In the genomic region with DNA sequence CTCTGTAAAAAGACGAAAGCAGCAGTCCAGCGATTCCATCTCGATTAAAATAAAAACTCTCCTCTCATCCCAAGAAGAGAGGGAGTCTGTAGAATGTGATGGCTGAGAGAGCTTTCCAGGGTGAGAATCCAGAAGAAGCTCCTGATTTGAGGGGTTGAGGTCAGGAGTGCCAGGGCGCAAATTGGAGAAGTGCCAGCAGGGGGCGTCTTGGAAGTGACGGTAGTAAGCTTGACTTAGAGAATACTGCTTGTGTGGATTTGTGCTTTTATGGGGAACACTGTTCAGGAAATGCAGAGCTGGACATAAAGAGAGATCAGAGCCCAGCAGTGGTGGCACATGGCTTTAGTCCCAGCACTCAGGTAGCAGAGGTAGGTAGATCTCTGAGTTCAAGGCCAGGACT, we compare ENCODE assay signal across 9 mouse cellular contexts. TPM values are rescaled to one million over a fixed set of nuclear protein-coding genes. Genes with fewer than 3 reads are reported as not detected.
DNase-seq lines count a peak whose midpoint lies in the region; ATAC-seq and TF ChIP-seq lines count a peak whose summit lies in the region.
"Had no signal": no experiment of that assay in that cellular context is flagged by ENCODE, and none has a peak within 500 bp of the region (broad histone marks: within the 10 kb centered on the region; RNA-seq: fewer than 3 reads in every experiment).

No protein-coding gene starts in this region.

- no peak for ATAC-seq in forebrain, embryonic 15.5 days (replicated peaks)
- ATAC-seq in midbrain, embryonic 11.5 days (ENCODE audit: low FRiP score), result no peak
- no peak for ATAC-seq in midbrain, embryonic 13.5 days
- ATAC-seq in midbrain, postnatal 0 days (ENCODE audit: low FRiP score), result no peak
- ATAC-seq in frontal cortex, adult (ENCODE audit: low TSS enrichment), result no peak

- no peak overlapping the region for H3K4me2 ChIP-seq in forebrain, embryonic 15.5 days (replicated peaks)
- no peak overlapping the region for H3K4me2 ChIP-seq in midbrain, embryonic 11.5 days
- no peak overlapping the region for H3K4me2 ChIP-seq in midbrain, embryonic 13.5 days (replicated peaks)
- no peak overlapping the region for H3K4me2 ChIP-seq in midbrain, postnatal 0 days (ENCODE audit: low read depth, low read length, poor library complexity, severe bottlenecking)

- peak; percentile 68 for DNase-seq in forebrain, embryonic 10.5 days (ENCODE audit: extremely low spot score, low spot score)
- peak; percentile 96 for DNase-seq in midbrain, embryonic 11.5 days (ENCODE audit: low spot score, missing footprints)
- DNase-seq in kidney, postnatal 14 days, result peak; percentile 33
- peak; percentile 46 for DNase-seq in midbrain, postnatal 0 days (ENCODE audit: low spot score)

- peaks cover 10% of the 10 kb centered on the region; the same call in 1 of the 2 replicates for H3K27me3 ChIP-seq in forebrain, embryonic 10.5 days (ENCODE audit: poor library complexity, severe bottlenecking)
- H3K27me3 ChIP-seq in forebrain, embryonic 15.5 days, result no peaks in the 10 kb centered on the region
- no peaks in the 10 kb centered on the region for H3K27me3 ChIP-seq in midbrain, embryonic 11.5 days (ENCODE audit: control insufficient read depth, insufficient read depth, low read length)
- H3K27me3 ChIP-seq in midbrain, embryonic 13.5 days, result no peaks in the 10 kb centered on the region
- no peaks in the 10 kb centered on the region for H3K27me3 ChIP-seq in midbrain, postnatal 0 days (ENCODE audit: insufficient read depth, low read length)

- TF ChIP-seq POLR2A in bone marrow macrophage, adult 2 months (IDR thresholded peaks at IDR 0.05; ENCODE audit: borderline replicate concordance, low read depth, low read length), result no peak

- H3K4me3 ChIP-seq in forebrain, embryonic 10.5 days, result no peak overlapping the region
- H3K4me3 ChIP-seq in forebrain, embryonic 15.5 days, result no peak overlapping the region
- no peak overlapping the region for H3K4me3 ChIP-seq in midbrain, embryonic 11.5 days (ENCODE audit: low read depth, low read length)
- H3K4me3 ChIP-seq in midbrain, embryonic 13.5 days (replicated peaks), result no peak overlapping the region
- H3K4me3 ChIP-seq in bone marrow macrophage, adult 2 months (ENCODE audit: insufficient read depth, low read length), result no peak overlapping the region
- H3K4me3 ChIP-seq in midbrain, postnatal 0 days (ENCODE audit: low read depth, low read length), result no peak overlapping the region

- no peaks in the 10 kb centered on the region for H3K9me3 ChIP-seq in forebrain, embryonic 10.5 days
- no peaks in the 10 kb centered on the region for H3K9me3 ChIP-seq in forebrain, embryonic 15.5 days
- no peaks in the 10 kb centered on the region for H3K9me3 ChIP-seq in midbrain, embryonic 11.5 days (ENCODE audit: control insufficient read depth, low read length)
- H3K9me3 ChIP-seq in midbrain, embryonic 13.5 days, result no peaks in the 10 kb centered on the region
- H3K9me3 ChIP-seq in midbrain, postnatal 0 days (ENCODE audit: low read length), result no peaks in the 10 kb centered on the region

- no peaks in the 10 kb centered on the region for H3K36me3 ChIP-seq in forebrain, embryonic 10.5 days (replicated peaks)
- H3K36me3 ChIP-seq in forebrain, embryonic 15.5 days, result no peaks in the 10 kb centered on the region
- H3K36me3 ChIP-seq in midbrain, embryonic 11.5 days (ENCODE audit: control insufficient read depth, insufficient read depth, low read length), result no peaks in the 10 kb centered on the region
- H3K36me3 ChIP-seq in midbrain, embryonic 13.5 days, result no peaks in the 10 kb centered on the region
- no peaks in the 10 kb centered on the region for H3K36me3 ChIP-seq in midbrain, postnatal 0 days (ENCODE audit: insufficient read depth, low read length)

- H3K4me1 ChIP-seq in forebrain, embryonic 10.5 days, result peaks cover 16% of the 10 kb centered on the region
- H3K4me1 ChIP-seq in forebrain, embryonic 15.5 days, result peaks cover 12% of the 10 kb centered on the region
- H3K4me1 ChIP-seq in midbrain, embryonic 11.5 days (ENCODE audit: control insufficient read depth, insufficient read depth, low read length), result peaks cover 8% of the 10 kb centered on the region
- peaks cover 27% of the 10 kb centered on the region for H3K4me1 ChIP-seq in midbrain, embryonic 13.5 days (replicated peaks)
- no peaks in the 10 kb centered on the region for H3K4me1 ChIP-seq in bone marrow macrophage, adult 2 months (ENCODE audit: control insufficient read depth, insufficient read depth, low read length)
- H3K4me1 ChIP-seq in midbrain, postnatal 0 days (ENCODE audit: insufficient read depth, low read length), result peaks cover 10% of the 10 kb centered on the region

- 5% methylated on average over 6 of the region's 6 CpGs for WGBS in forebrain, embryonic 10.5 days
- WGBS in forebrain, embryonic 15.5 days, result 9% methylated on average over 6 of the region's 6 CpGs
- 11% methylated on average over 6 of the region's 6 CpGs for WGBS in midbrain, embryonic 11.5 days
- 10% methylated on average over 6 of the region's 6 CpGs for WGBS in midbrain, embryonic 13.5 days
- 6% methylated on average over 6 of the region's 6 CpGs for WGBS in midbrain, postnatal 0 days

- peak; percentile 65 for TF ChIP-seq CTCF in bone marrow macrophage, adult 2 months (IDR thresholded peaks at IDR 0.05; ENCODE audit: low read depth, low read length)
- peak; percentile 58 for TF ChIP-seq CTCF in midbrain, postnatal 0 days (IDR thresholded peaks at IDR 0.05)

- no peak overlapping the region for H3K9ac ChIP-seq in forebrain, embryonic 15.5 days (replicated peaks)
- no peak overlapping the region for H3K9ac ChIP-seq in midbrain, embryonic 11.5 days (ENCODE audit: low read length)
- no peak overlapping the region for H3K9ac ChIP-seq in midbrain, embryonic 13.5 days (replicated peaks)
- H3K9ac ChIP-seq in midbrain, postnatal 0 days (replicated peaks; ENCODE audit: low read length, poor library complexity, severe bottlenecking), result no peak overlapping the region

- no peak overlapping the region for H3K27ac ChIP-seq in forebrain, embryonic 10.5 days
- no peak overlapping the region for H3K27ac ChIP-seq in forebrain, embryonic 15.5 days (replicated peaks)
- H3K27ac ChIP-seq in midbrain, embryonic 11.5 days (ENCODE audit: low read depth, low read length), result no peak overlapping the region
- H3K27ac ChIP-seq in midbrain, embryonic 13.5 days, result no peak overlapping the region
- H3K27ac ChIP-seq in bone marrow macrophage, adult 2 months (ENCODE audit: insufficient read depth, low read depth, low read length), result no peak overlapping the region
- H3K27ac ChIP-seq in midbrain, postnatal 0 days (ENCODE audit: low read depth, low read length), result no peak overlapping the region

RNA-seq across cellular contexts. Expression of a gene that starts 28.1 kb away (rescaled TPM):
- 0.36 and 0.93 TPM in 2 replicates for polyA plus RNA-seq in forebrain, embryonic 10.5 days (2016; fragmentation: Nextera tagmentation; extraction: Ambion mirVana)
- polyA plus RNA-seq in forebrain, embryonic 15.5 days (2015; fragmentation: Nextera tagmentation; extraction: Ambion mirVana), result 0.52 and 0.88 TPM in 2 replicates
- 1.9 and 2.7 TPM in 2 replicates for polyA plus RNA-seq in midbrain, embryonic 11.5 days (2014; fragmentation: Nextera tagmentation; extraction: Ambion mirVana)
- polyA plus RNA-seq in midbrain, embryonic 13.5 days (2015; fragmentation: Nextera tagmentation; extraction: Ambion mirVana), result 1.5 and 2.4 TPM in 2 replicates
- not detected in 2 replicates for polyA plus RNA-seq in bone marrow macrophage, adult 2 months (2012; ENCODE audit: insufficient read depth, insufficient read length, missing spikeins)
- total RNA-seq in midbrain, postnatal 0 days (2014; rRNA removed), result 0.28 and 0.93 TPM in 2 replicates
- polyA plus RNA-seq in midbrain, postnatal 0 days (2015; fragmentation: Nextera tagmentation; extraction: Ambion mirVana), result 0.86 and 0.99 TPM in 2 replicates

RNA-seq across cellular contexts. Expression of a gene that starts 28.1 kb away (rescaled TPM):
- polyA plus RNA-seq in forebrain, embryonic 10.5 days (2016; fragmentation: Nextera tagmentation; extraction: Ambion mirVana), result not detected in 2 replicates
- polyA plus RNA-seq in forebrain, embryonic 15.5 days (2015; fragmentation: Nextera tagmentation; extraction: Ambion mirVana), result 0.10 TPM in 1 of 2 replicates, not detected in the other
- not detected in 2 replicates for polyA plus RNA-seq in midbrain, embryonic 11.5 days (2014; fragmentation: Nextera tagmentation; extraction: Ambion mirVana)
- polyA plus RNA-seq in midbrain, embryonic 13.5 days (2015; fragmentation: Nextera tagmentation; extraction: Ambion mirVana), result not detected in 2 replicates
- polyA plus RNA-seq in bone marrow macrophage, adult 2 months (2012; ENCODE audit: insufficient read depth, insufficient read length, missing spikeins), result not detected in 2 replicates
- total RNA-seq in midbrain, postnatal 0 days (2014; rRNA removed), result 0.09 and 0.16 TPM in 2 replicates
- 0.27 TPM in 2 replicates for polyA plus RNA-seq in midbrain, postnatal 0 days (2015; fragmentation: Nextera tagmentation; extraction: Ambion mirVana)
- total RNA-seq: left cerebral cortex, adult 18-20 months had no signal

RNA-seq across cellular contexts. Expression of a gene that starts 29.9 kb away (rescaled TPM):
- 23.3 and 23.9 TPM in 2 replicates for polyA plus RNA-seq in forebrain, embryonic 10.5 days (2016; fragmentation: Nextera tagmentation; extraction: Ambion mirVana)
- 35.1 and 54.8 TPM in 2 replicates for polyA plus RNA-seq in forebrain, embryonic 15.5 days (2015; fragmentation: Nextera tagmentation; extraction: Ambion mirVana)
- 106 and 107 TPM in 2 replicates for polyA plus RNA-seq in midbrain, embryonic 11.5 days (2014; fragmentation: Nextera tagmentation; extraction: Ambion mirVana)
- 93.1 and 111 TPM in 2 replicates for polyA plus RNA-seq in midbrain, embryonic 13.5 days (2015; fragmentation: Nextera tagmentation; extraction: Ambion mirVana)
- 1.2 and 1.6 TPM in 2 replicates for polyA plus RNA-seq in bone marrow macrophage, adult 2 months (2012; ENCODE audit: insufficient read depth, insufficient read length, missing spikeins)
- total RNA-seq in midbrain, postnatal 0 days (2014; rRNA removed), result 75.0 and 82.8 TPM in 2 replicates
- 159 and 164 TPM in 2 replicates for polyA plus RNA-seq in midbrain, postnatal 0 days (2015; fragmentation: Nextera tagmentation; extraction: Ambion mirVana)

RNA-seq across cellular contexts. Expression of a gene that starts 55.3 kb away (rescaled TPM):
- 12.9 and 18.5 TPM in 2 replicates for polyA plus RNA-seq in forebrain, embryonic 10.5 days (2016; fragmentation: Nextera tagmentation; extraction: Ambion mirVana)
- 28.8 and 31.3 TPM in 2 replicates for polyA plus RNA-seq in forebrain, embryonic 15.5 days (2015; fragmentation: Nextera tagmentation; extraction: Ambion mirVana)
- polyA plus RNA-seq in midbrain, embryonic 11.5 days (2014; fragmentation: Nextera tagmentation; extraction: Ambion mirVana), result 14.5 and 19.0 TPM in 2 replicates
- 26.2 and 31.3 TPM in 2 replicates for polyA plus RNA-seq in midbrain, embryonic 13.5 days (2015; fragmentation: Nextera tagmentation; extraction: Ambion mirVana)
- 16.0 and 16.3 TPM in 2 replicates for polyA plus RNA-seq in bone marrow macrophage, adult 2 months (2012; ENCODE audit: insufficient read depth, insufficient read length, missing spikeins)
- total RNA-seq in midbrain, postnatal 0 days (2014; rRNA removed), result 32.9 and 47.2 TPM in 2 replicates
- 27.3 and 27.9 TPM in 2 replicates for polyA plus RNA-seq in midbrain, postnatal 0 days (2015; fragmentation: Nextera tagmentation; extraction: Ambion mirVana)

Comparison
In these comparisons a context has a peak if more than half of its experiments do, and no peak if none do; other contexts are left out.
1. DNase-seq: peak in every context shown above with its lines; median percentile 96 in midbrain, embryonic 11.5 days; 68 in forebrain, embryonic 10.5 days; 46 in midbrain, postnatal 0 days; 33 in kidney, postnatal 14 days.